Mouse (Mus musculus): Measurements from ENCODE around the gene Gipr. TPM values are rescaled to one million over a fixed set of nuclear protein-coding genes. Genes with fewer than 3 reads are reported as not detected.
A peak's percentile ranks its signal among the peaks of the same experiment; 100 is the strongest.

Gipr gene
- total and polyA plus RNA-seq, 2 experiments = not detected

DNA sequence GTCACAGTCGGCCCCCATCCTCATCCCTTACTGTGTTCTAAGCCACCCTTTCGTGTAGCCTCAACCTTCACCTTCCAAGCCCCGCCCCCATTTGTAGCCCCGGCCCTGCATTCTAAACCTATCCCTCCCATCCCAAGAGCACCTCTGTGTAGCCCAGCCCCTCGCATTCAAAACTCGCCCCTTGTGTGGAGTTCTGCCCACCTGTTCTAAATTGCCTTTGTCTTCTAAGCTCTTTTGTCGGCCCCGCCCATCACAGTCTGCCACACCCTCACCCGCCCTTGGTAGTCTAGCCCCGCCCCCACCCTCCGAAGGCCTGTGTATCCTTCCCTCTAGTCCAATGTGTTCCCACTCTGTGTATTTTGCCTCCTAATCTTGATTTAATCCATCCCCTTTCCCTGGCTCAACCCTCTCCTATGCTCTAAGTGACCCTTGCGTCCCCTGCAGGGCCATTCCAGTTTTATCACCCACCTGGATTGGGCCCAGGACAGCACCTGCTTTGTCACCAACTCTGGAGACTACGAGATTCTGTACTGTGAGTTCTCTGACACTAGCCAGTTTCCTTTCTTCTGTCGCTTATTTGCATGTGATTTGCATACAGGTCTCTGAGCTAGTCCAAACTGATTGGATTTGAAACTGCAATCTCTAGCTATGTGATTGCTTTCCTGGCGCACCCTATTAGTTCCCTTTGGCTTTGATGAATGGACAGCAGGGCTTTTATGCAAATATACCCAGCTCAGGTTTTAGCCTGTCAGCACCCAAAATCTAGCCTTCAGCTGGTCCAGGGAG is 36.3 kb upstream of the Gipr start:
- TF ChIP-seq POLR2A (IDR thresholded peaks at IDR 0.05; ENCODE audit: extremely low read depth, insufficient read depth, low read length) (no peak), CTCF (IDR thresholded peaks at IDR 0.05; ENCODE audit: low read depth, low read length) (no peak)
- no peak overlapping the region for H3K4me3 ChIP-seq (ENCODE audit: insufficient read depth, low read depth, low read length)
- WGBS = 84% methylated on average over 15 of the region's 15 CpGs

DNA sequence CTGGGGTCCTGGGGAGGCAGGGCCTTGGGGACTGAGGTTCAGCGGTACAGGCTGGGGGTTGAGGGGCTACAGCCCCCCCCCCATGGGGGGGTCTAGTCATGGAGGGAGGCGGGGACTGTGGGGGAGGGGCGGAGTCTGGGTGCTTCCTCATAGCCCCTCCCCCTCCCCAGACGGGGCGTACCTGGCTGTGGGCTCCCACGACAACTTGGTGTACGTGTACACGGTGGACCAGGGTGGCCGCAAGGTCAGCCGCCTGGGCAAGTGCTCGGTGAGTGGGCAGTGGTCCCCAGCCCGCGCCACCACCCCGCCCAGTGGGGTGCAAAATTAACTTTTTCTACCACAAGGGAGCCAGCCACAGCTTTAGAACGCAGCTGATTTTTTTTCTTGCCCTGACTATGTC is 35.7 kb upstream of the Gipr start:
- Histone ChIP-seq H3K9ac (ENCODE audit: low read depth, low read length) (no peak overlapping the region), H3K27ac (replicated peaks; ENCODE audit: insufficient read depth, low read depth, low read length) (no peak overlapping the region), H3K4me3 (ENCODE audit: insufficient read depth, low read depth, low read length) (no peak overlapping the region), H3K36me3 (ENCODE audit: control insufficient read depth, insufficient read depth, low read length) (peaks cover 2% of the 10 kb centered on the region; the same call in 1 of the 2 replicates), H3K79me2 (ENCODE audit: control insufficient read depth, insufficient read depth, low read length) (no peaks in the 10 kb centered on the region), H3K27me3 (ENCODE audit: control insufficient read depth, insufficient read depth, low read length) (no peaks in the 10 kb centered on the region), H3K4me1 (ENCODE audit: control insufficient read depth, insufficient read depth, low read length) (no peaks in the 10 kb centered on the region)
- no peak for DNase-seq (ENCODE audit: extremely low read depth, low read depth, low spot score)
- WGBS = 86% methylated on average over 15 of the region's 15 CpGs
- no peak for TF ChIP-seq POLR2A (IDR thresholded peaks at IDR 0.05; ENCODE audit: extremely low read depth, insufficient read depth, low read length)
- TF ChIP-seq CTCF (IDR thresholded peaks at IDR 0.05; ENCODE audit: low read depth, low read length) = no peak

More for the DNA sequence above, 36.3 kb upstream of the Gipr start:
- DNase-seq (ENCODE audit: extremely low read depth, low read depth, low spot score) = no peak
- H3K36me3 ChIP-seq (ENCODE audit: control insufficient read depth, insufficient read depth, low read length) = peaks cover 2% of the 10 kb centered on the region; the same call in 1 of the 2 replicates
- H3K4me1 ChIP-seq (ENCODE audit: control insufficient read depth, insufficient read depth, low read length) = no peaks in the 10 kb centered on the region
- no peak overlapping the region for H3K27ac ChIP-seq (replicated peaks; ENCODE audit: insufficient read depth, low read depth, low read length)
- no peaks in the 10 kb centered on the region for H3K27me3 ChIP-seq (ENCODE audit: control insufficient read depth, insufficient read depth, low read length)
- H3K9ac ChIP-seq (ENCODE audit: low read depth, low read length) = no peak overlapping the region
- H3K79me2 ChIP-seq (ENCODE audit: control insufficient read depth, insufficient read depth, low read length) = no peaks in the 10 kb centered on the region

DNA sequence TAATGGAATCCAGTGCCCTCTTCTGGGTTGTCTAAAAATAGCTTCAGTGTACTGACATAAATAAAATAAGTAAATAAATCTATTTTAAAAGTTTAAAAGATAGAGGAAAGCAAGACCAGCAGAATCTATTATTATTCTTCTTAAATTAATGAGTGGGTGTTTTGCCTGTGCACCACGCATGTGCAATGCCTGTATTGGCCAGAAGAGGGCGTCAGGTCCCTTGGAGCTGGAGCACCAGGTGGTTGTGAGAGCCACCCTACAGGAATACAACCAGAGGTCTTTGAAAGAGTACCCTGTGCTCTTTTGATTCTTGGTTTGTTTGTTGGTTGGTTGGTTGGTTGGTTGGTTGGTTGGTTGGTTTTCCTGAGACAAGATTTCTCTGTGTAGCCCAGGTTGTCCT is 32.1 kb upstream of the Gipr start:
- TF ChIP-seq POLR2A (IDR thresholded peaks at IDR 0.05; ENCODE audit: extremely low read depth, insufficient read depth, low read length) (no peak), CTCF (IDR thresholded peaks at IDR 0.05; ENCODE audit: low read depth, low read length) (peak; percentile 86)

DNA sequence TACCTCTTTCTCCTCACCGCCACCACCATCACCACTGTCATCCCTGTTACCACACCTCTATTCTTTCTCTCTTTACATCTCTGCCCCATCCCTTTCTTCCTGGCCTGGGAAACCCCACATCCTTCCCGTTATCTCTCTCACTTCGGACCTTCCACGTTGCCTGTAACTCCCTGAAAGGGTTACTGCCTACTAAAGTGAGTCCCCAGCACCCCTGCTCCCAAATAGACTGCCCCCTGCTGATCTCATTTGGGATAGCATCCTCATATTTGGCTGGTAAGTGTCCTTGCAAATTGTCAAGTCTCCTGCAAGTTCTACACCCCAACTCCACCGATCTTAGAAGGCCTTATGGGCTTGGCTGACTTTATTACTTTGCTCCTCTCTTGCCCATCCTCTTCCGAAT is 30.7 kb upstream of the Gipr start:
- H3K27me3 ChIP-seq (ENCODE audit: control insufficient read depth, insufficient read depth, low read length) = no peaks in the 10 kb centered on the region
- DNase-seq (ENCODE audit: extremely low read depth, low read depth, low spot score) = peak; percentile 33
- TF ChIP-seq POLR2A (IDR thresholded peaks at IDR 0.05; ENCODE audit: extremely low read depth, insufficient read depth, low read length) (no peak), CTCF (IDR thresholded peaks at IDR 0.05; ENCODE audit: low read depth, low read length) (peak; percentile 59; the same call in 1 of the 2 replicates)
- H3K9ac ChIP-seq (ENCODE audit: low read depth, low read length) = no peak overlapping the region
- no peak overlapping the region for H3K27ac ChIP-seq (replicated peaks; ENCODE audit: insufficient read depth, low read depth, low read length)
- 69% methylated on average over 6 of the region's 6 CpGs for WGBS
- H3K36me3 ChIP-seq (ENCODE audit: control insufficient read depth, insufficient read depth, low read length) = no peaks in the 10 kb centered on the region; the same call in 1 of the 2 replicates
- no peak overlapping the region for H3K4me3 ChIP-seq (ENCODE audit: insufficient read depth, low read depth, low read length)
- no peaks in the 10 kb centered on the region for H3K79me2 ChIP-seq (ENCODE audit: control insufficient read depth, insufficient read depth, low read length)
- H3K4me1 ChIP-seq (ENCODE audit: control insufficient read depth, insufficient read depth, low read length) = no peaks in the 10 kb centered on the region

More for the DNA sequence above, 32.1 kb upstream of the Gipr start:
- H3K9ac ChIP-seq (ENCODE audit: low read depth, low read length) = no peak overlapping the region
- H3K36me3 ChIP-seq (ENCODE audit: control insufficient read depth, insufficient read depth, low read length) = no peaks in the 10 kb centered on the region; the same call in 1 of the 2 replicates
- H3K27me3 ChIP-seq (ENCODE audit: control insufficient read depth, insufficient read depth, low read length) = no peaks in the 10 kb centered on the region
- H3K4me3 ChIP-seq (ENCODE audit: insufficient read depth, low read depth, low read length) = no peak overlapping the region
- no peaks in the 10 kb centered on the region for H3K79me2 ChIP-seq (ENCODE audit: control insufficient read depth, insufficient read depth, low read length)
- 50% methylated on average over 2 of the region's 2 CpGs for WGBS
- H3K4me1 ChIP-seq (ENCODE audit: control insufficient read depth, insufficient read depth, low read length) = no peaks in the 10 kb centered on the region
- DNase-seq (ENCODE audit: extremely low read depth, low read depth, low spot score) = no peak
- H3K27ac ChIP-seq (replicated peaks; ENCODE audit: insufficient read depth, low read depth, low read length) = no peak overlapping the region

DNA sequence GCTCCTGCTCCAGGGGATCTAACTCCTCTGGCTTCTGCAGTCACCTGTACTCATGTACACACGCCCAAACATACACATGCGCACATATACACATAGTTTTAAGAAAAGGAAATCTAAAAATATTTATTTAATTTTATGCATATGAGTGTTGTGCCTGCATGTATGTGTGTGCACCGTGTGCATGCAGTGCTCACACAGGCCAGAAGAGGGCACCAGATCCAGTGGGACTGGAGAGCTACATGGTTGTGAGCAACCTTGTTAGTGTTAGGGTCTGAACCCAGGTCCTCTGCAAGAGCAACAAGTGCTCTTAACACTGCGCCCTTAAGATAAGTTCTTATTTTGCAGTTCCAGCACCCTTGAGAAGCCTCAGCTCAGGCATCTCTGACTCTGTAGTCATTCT is 28.7 kb upstream of the Gipr start:
- 99% methylated on average over 4 of the region's 4 CpGs for whole genome bisulfite sequencing
- Histone ChIP-seq H3K27me3 (ENCODE audit: control insufficient read depth, insufficient read depth, low read length) (no peaks in the 10 kb centered on the region), H3K4me1 (ENCODE audit: control insufficient read depth, insufficient read depth, low read length) (no peaks in the 10 kb centered on the region), H3K27ac (replicated peaks; ENCODE audit: insufficient read depth, low read depth, low read length) (no peak overlapping the region), H3K79me2 (ENCODE audit: control insufficient read depth, insufficient read depth, low read length) (no peaks in the 10 kb centered on the region), H3K36me3 (ENCODE audit: control insufficient read depth, insufficient read depth, low read length) (no peaks in the 10 kb centered on the region; the same call in 1 of the 2 replicates), H3K4me3 (ENCODE audit: insufficient read depth, low read depth, low read length) (no peak overlapping the region), H3K9ac (ENCODE audit: low read depth, low read length) (no peak overlapping the region)
- TF ChIP-seq POLR2A (IDR thresholded peaks at IDR 0.05; ENCODE audit: extremely low read depth, insufficient read depth, low read length) (no peak), CTCF (IDR thresholded peaks at IDR 0.05; ENCODE audit: low read depth, low read length) (peak; percentile 47)
- no peak for DNase-seq (ENCODE audit: extremely low read depth, low read depth, low spot score)

DNA sequence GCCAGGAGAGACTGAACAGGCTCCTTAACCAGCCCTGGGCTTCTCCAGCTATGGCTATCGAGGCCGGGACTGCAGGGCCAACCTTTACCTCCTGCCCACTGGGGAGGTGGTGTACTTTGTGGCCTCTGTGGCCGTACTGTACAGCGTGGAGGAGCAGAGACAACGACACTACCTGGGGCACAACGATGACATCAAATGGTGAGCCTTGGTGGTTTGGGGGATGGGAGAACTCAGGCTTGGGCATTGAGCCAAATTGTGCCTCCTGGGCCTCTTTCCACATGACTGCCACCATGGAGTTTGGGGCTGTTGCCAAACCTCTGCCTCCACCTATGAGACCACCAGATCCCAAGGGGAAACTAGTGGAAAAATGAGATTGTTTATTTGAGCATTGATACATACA is 18.8 kb upstream of the Gipr start:
- H3K27me3 ChIP-seq (ENCODE audit: control insufficient read depth, insufficient read depth, low read length) = no peaks in the 10 kb centered on the region; the same call in 1 of the 2 replicates
- WGBS = 71% methylated on average over 6 of the region's 6 CpGs
- H3K4me3 ChIP-seq (ENCODE audit: insufficient read depth, low read depth, low read length) = no peak overlapping the region
- no peak overlapping the region for H3K9ac ChIP-seq (ENCODE audit: low read depth, low read length)
- no peaks in the 10 kb centered on the region; the same call in 1 of the 2 replicates for H3K36me3 ChIP-seq (ENCODE audit: control insufficient read depth, insufficient read depth, low read length)
- no peak for TF ChIP-seq POLR2A (IDR thresholded peaks at IDR 0.05; ENCODE audit: extremely low read depth, insufficient read depth, low read length)
- TF ChIP-seq CTCF (IDR thresholded peaks at IDR 0.05; ENCODE audit: low read depth, low read length) = no peak
- no peak for DNase-seq (ENCODE audit: extremely low read depth, low read depth, low spot score)
- 0 out of 2 replicates have a peak, but pooled peaks cover 2% of the 10 kb centered on the region for H3K4me1 ChIP-seq (ENCODE audit: control insufficient read depth, insufficient read depth, low read length)
- no peaks in the 10 kb centered on the region for H3K79me2 ChIP-seq (ENCODE audit: control insufficient read depth, insufficient read depth, low read length)
- no peak overlapping the region for H3K27ac ChIP-seq (replicated peaks; ENCODE audit: insufficient read depth, low read depth, low read length)

Data from liver, adult 2 months (tissue).